Mouse (Mus musculus): ENCODE data around the gene Gm20388.

- TF ChIP-seq CTCF (IDR thresholded peaks at IDR 0.05; ENCODE audit: low read depth) (no peak), EP300 (IDR thresholded peaks at IDR 0.05; ENCODE audit: low read depth) (no peak)
Observed at GRCm38 (mm10) chr8:123428343-123428893, 3517.8 kb downstream of the Gm20388 start.

Measured in liver, embryonic 14.5 days (tissue).